Mouse (Mus musculus) naive thymus-derived CD4-positive, alpha-beta T cell, adult 2 months (primary cell): ENCODE data around the gene Scgb2b24.

Source experiments
- DNase-seq: peaks from one replicate; pipeline ENCODE4 v3.0.0-alpha.2; 2011; ENCODE audit warnings: low read depth

Gene Scgb2b24

DNA sequence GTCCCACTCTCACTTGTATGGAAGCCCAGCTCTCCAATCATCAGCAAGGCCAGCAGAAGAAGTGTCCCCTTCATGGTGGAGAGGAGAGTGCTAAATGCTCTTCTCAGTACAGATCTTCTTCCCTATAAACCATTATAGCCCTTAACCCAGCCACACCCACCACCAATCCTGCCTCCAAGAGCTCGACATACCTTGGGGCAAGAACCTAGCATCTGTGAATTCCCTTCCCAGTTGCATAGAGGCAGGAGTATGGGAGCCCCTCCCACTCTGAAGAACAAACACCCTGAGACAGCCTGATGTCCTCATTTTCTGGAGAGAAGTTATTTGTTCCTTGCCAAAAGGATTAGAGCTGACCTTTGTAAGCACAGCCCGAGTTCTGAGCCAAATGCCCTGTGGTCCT lies at the start of gene Scgb2b24:
Gene Scgb2b24 (minus strand): TSS at position 101 of the 400 bp plus-strand sequence.
- no peak for DNase-seq

DNA sequence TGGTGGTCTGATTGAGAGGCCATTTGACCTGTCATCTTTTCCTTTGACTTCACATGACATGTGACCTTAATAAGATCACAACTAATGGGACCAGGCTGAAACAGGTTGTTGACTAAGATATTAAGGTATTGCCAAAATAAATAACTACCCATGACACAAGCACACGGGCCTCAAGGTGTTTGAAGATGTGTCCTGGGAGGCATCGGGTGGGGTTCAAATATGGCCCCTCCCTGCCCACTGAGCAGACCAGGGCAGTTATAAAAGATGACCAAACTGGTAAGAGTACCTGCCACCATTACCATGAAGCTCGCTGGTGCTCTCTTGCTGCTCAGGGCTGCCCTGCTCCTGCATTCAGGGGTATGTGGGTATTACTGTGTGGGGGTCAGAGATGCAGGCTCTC lies 4.4 kb upstream of the Scgb2b24 start, which contains the start of gene Scgb1b24:
Gene Scgb1b24 (plus strand): TSS at position 301 of the 400 bp plus-strand sequence.
- DNase-seq, result no peak

DNA sequence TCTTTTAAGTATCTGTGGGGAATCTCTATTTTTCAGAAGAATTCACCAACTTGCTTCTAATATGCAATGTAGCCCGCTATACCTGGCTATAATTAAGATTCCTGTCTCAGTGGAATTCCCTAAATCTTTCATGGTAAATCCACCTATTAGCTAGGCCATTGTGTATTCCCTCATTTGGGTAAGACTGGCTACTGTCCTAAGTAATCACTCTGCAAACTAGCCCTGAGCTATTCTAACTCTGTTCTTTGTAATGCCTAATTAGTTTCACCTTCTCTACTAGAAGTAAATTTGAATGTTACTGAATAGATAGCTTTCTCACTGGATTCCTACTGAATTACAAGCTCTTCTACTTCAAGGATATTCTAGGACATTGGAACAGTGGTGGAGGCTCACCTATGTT lies 49.2 kb downstream of the Scgb2b24 start:
- DNase-seq, result no peak
